Mouse (Mus musculus) neural tube, embryonic 11.5 days (tissue): ENCODE data around the gene Skap2. TPM values are rescaled to one million over a fixed set of nuclear protein-coding genes. Genes with fewer than 3 reads are reported as not detected.

ENCODE experiments used
- ATAC-seq: fragments of 200-750 bp; cut with Nextera tagmentation; 2 replicates; pipeline ENCODE4 v1.8.0; 2017; ENCODE audit warnings: moderate number of reproducible peaks, mild to moderate bottlenecking, moderate TSS enrichment, moderate library complexity; ENCODE audit not compliant: insufficient read depth, low FRiP score, low TSS enrichment
- DNase-seq: peaks from one replicate; pipeline ENCODE4 v3.0.0-alpha.2; 2015; ENCODE audit warnings: low spot score
- H3K27ac ChIP-seq: fragments of 300-500 bp; sonication (generic); 2 replicates; pipeline ENCODE4 v1.5.1; 2014; ENCODE audit warnings: low read depth, mild to moderate bottlenecking, low read length
- H3K27me3 ChIP-seq: fragments of 300-500 bp; sonication (generic); 2 replicates; pipeline ENCODE4 v1.6.1; 2014; ENCODE audit warnings: mild to moderate bottlenecking, low read length, mixed read lengths; ENCODE audit not compliant: control insufficient read depth, insufficient read depth
- H3K36me3 ChIP-seq: fragments of 300-500 bp; sonication (generic); 2 replicates; pipeline ENCODE4 v1.6.1; 2014; ENCODE audit warnings: mild to moderate bottlenecking, low read length, moderate library complexity, mixed read lengths; ENCODE audit not compliant: control insufficient read depth, insufficient read depth
- H3K4me1 ChIP-seq: fragments of 300-500 bp; sonication (generic); 2 replicates; pipeline ENCODE4 v1.6.1; 2014; ENCODE audit warnings: low read length, mixed read lengths; ENCODE audit not compliant: control insufficient read depth, insufficient read depth
- H3K4me2 ChIP-seq: fragments of 300-500 bp; sonication (generic); 2 replicates; pipeline ENCODE4 v1.6.1; 2014; ENCODE audit warnings: low read depth, mild to moderate bottlenecking, moderate library complexity
- H3K4me3 ChIP-seq: fragments of 300-500 bp; sonication (generic); 2 replicates; pipeline ENCODE4 v1.5.1; 2014; ENCODE audit warnings: low read depth, low read length
- H3K9ac ChIP-seq: fragments of 300-500 bp; sonication (generic); 2 replicates; pipeline ENCODE4 v1.6.1; 2014; ENCODE audit warnings: mild to moderate bottlenecking, low read length
- H3K9me3 ChIP-seq: fragments of 300-500 bp; sonication (generic); 2 replicates; pipeline ENCODE4 v1.6.1; 2016; ENCODE audit warnings: low read length; ENCODE audit not compliant: control insufficient read depth
- WGBS: fragments of 180-500 bp; shearing (Covaris S2); extraction: QIAGEN DNeasy Blood & Tissue Kit; methylation state at CpG from one replicate; pipeline ENCODE4 v1.1.7; 2014; 5-methylcytosine and 5-hydroxymethylcytosine counted together
- polyA plus RNA-seq: library from polyadenylated mRNA; unstranded; fragments of >200 nt; fragmentation: Nextera tagmentation; extraction: Ambion mirVana; gene quantifications from 2 replicates; pipeline ENCODE4 v1.2.1, GENCODE M21; 2014

Gene Skap2
- polyA plus RNA-seq, 1 experiment from 2014 or later: 71.8 TPM

DNA sequence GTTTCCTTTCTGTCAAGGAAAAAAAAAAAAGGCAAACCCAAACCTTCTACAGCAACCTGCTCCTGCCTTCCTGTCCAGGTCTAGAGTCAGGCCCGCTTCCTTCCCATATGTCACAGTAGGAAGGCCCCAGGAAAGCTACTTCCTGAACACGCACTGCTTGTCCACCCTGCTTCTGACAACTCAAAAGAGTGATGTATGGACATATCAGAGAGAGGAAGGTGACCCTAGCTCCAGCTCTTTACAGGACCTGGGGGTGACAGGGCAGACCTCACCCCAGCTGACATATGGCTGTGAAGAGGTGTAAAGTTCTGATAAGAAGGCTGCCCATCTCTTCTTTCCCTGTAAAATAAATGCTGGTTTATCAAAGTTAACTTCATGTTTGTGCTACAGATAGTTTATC is 133.8 kb downstream of the Skap2 start:
- no peaks in the 10 kb centered on the region for H3K27me3 ChIP-seq
- WGBS: 75% methylated on average over 2 of the region's 2 CpGs
- DNase-seq (no peak), ATAC-seq (no peak)
- H3K27ac ChIP-seq: no peak overlapping the region
- peaks cover 26% of the 10 kb centered on the region for H3K4me1 ChIP-seq
- no peaks in the 10 kb centered on the region for H3K36me3 ChIP-seq
- no peak overlapping the region for H3K4me3 ChIP-seq
- H3K9me3 ChIP-seq: no peaks in the 10 kb centered on the region
- H3K4me2 ChIP-seq: no peak overlapping the region
- no peak overlapping the region for H3K9ac ChIP-seq

DNA sequence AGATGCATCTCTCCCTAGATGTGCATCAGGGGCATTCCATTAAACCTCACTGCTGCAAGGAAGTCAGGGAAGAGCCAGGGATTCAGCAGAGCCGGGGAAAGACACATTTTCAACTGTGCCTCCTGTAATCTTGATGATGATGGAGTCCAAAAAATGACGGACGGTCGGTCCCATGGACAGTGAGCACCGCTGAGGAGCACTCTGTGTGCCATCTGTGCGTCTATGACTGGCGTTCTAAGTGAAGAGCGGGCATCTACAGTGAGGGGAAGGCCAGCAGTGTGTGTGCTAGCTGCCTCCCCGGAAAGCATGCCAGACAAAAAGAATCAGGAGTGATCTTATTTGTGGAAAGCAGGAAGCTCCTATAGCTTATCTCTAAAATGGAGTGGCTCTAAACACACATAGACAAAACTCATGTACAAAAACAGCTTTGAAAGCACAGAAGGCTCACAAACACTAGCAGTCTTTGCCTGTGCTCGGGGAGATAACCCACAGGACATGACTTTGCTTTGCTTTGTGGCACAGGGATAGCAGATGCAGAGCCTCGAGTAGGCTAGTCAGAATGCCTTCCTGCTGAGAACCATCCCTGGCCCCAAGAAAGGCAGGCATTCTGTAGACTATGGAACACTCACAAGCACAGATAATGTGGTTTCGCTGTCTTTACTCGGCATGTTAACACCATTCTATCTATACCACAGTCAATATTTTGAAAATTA is 135.4 kb downstream of the Skap2 start:
- no peak for DNase-seq
- no peaks in the 10 kb centered on the region for H3K27me3 ChIP-seq
- H3K4me1 ChIP-seq: peaks cover 26% of the 10 kb centered on the region
- no peaks in the 10 kb centered on the region for H3K9me3 ChIP-seq
- peak overlapping the region; percentile 23 for H3K27ac ChIP-seq
- H3K36me3 ChIP-seq: no peaks in the 10 kb centered on the region
- no peak for ATAC-seq
- no peak overlapping the region for H3K4me3 ChIP-seq
- H3K9ac ChIP-seq: peak overlapping the region; percentile 2; the same call in 1 of the 2 replicates
- H3K4me2 ChIP-seq: no peak overlapping the region
- 63% methylated on average over 13 of the region's 13 CpGs for WGBS

DNA sequence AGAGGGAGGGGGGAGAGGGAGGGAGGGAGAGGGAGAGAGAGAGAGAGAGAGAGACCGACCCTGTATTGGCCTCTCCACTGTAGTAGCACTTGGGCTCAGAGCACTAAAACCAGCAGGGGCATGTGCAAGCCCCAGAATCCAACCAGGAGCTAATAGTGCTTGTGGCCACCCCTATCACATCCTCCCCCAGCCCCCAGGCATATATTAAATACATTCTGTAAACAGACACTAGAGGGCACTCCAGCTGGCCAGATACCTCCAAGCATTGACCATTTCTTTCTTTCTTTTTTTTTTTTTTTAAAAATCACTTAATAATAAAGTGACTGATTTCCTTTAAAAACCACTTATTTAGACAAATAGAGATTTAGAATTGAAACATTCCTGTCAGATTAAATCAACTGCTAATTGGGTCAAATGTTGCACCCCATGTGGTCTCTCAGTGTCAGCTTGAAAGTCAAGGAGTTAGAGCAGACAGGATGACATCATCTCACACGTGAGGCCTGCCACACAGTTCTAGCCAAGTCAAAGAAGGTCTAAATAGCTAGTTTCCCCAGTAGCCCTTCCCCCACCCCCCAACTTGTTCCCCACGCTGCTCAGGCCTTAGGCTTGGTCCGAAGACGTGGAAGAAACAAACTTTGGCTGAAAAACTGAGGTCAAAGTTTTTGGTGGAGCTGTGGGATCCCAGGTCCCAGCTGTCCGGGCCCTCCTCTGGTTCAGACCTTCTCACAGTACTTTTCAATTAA is 136.3 kb downstream of the Skap2 start:
- Histone ChIP-seq H3K4me1 (peaks cover 25% of the 10 kb centered on the region), H3K27ac (no peak overlapping the region), H3K9ac (no peak overlapping the region), H3K27me3 (no peaks in the 10 kb centered on the region), H3K4me3 (no peak overlapping the region), H3K4me2 (no peak overlapping the region), H3K36me3 (no peaks in the 10 kb centered on the region), H3K9me3 (no peaks in the 10 kb centered on the region)
- DNase-seq (peak; percentile 79), ATAC-seq (peak; percentile 90)
- 17% methylated on average over 6 of the region's 6 CpGs for WGBS

DNA sequence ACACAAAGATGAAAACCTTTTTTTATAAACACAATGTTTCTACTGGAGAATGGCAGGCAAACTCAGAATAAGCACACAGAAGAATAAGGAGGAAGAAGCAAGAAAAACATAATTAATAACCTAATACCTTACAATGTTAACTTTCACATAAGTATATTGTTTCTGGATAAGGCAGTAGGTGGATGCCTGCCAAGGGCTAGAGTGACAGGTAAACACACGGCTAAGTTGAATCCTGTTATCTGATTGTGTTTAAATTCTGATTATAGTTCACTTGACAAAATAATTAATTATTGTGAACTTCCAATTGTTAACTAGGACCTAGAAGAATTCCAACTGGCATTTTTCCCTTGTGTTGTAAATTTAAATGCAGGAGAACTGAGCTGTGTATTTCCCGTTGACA is 138.3 kb downstream of the Skap2 start:
- Histone ChIP-seq H3K27ac (no peak overlapping the region), H3K36me3 (no peaks in the 10 kb centered on the region), H3K9ac (no peak overlapping the region), H3K27me3 (no peaks in the 10 kb centered on the region), H3K4me2 (no peak overlapping the region), H3K9me3 (no peaks in the 10 kb centered on the region), H3K4me3 (no peak overlapping the region), H3K4me1 (peaks cover 21% of the 10 kb centered on the region)
- ATAC-seq (no peak), DNase-seq (no peak)
- 59% methylated on average over 2 of the region's 2 CpGs for WGBS

DNA sequence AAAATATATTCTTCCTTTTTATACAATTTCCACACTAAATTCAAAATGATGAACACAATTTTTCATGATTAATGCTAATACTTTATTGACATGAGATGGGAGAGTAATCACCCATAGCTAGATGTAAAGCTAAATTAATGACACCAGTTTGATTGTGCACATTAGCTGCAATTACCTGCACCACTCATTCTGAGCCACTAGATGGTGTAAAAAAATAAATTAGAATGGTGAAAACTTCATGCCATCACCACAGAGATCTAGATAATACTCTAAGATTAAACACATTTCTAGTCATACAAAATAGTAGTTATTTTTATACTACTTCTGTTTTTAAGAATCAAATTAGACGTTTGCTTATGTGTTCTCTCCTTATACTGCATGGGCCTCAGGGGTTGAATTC is 141.2 kb downstream of the Skap2 start:
- peaks cover 6% of the 10 kb centered on the region for H3K4me1 ChIP-seq

DNA sequence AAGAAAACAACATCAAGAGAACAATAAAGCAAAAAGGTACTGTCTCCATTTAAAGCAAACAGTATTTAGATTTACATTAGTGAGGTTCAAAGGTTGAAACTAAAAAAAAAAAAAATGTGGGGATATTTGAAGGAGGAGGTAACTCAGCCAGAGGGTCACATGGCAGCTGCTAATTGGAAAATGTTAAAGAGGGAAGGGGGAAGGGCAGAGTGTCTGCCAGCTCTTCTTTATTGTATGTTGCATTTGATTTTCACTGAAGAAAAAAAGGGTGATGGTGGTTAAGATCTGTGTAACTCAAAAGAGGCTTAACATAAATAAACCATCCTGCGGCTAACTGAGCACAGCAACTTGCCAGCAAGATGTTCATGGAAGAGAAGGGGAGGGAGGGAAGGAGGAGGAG is 142.1 kb downstream of the Skap2 start:
- no peak overlapping the region for H3K27ac ChIP-seq
- H3K36me3 ChIP-seq: no peaks in the 10 kb centered on the region
- no peak overlapping the region for H3K4me2 ChIP-seq
- WGBS: 44% methylated on average over 1 of the region's 1 CpGs
- no peaks in the 10 kb centered on the region for H3K9me3 ChIP-seq
- DNase-seq (no peak), ATAC-seq (no peak)
- peaks cover 4% of the 10 kb centered on the region for H3K4me1 ChIP-seq
- H3K9ac ChIP-seq: no peak overlapping the region
- no peaks in the 10 kb centered on the region for H3K27me3 ChIP-seq
- H3K4me3 ChIP-seq: no peak overlapping the region

More for the DNA sequence above, 141.2 kb downstream of the Skap2 start:
- Histone ChIP-seq H3K4me2 (no peak overlapping the region), H3K4me3 (no peak overlapping the region), H3K27ac (no peak overlapping the region), H3K9me3 (no peaks in the 10 kb centered on the region), H3K36me3 (no peaks in the 10 kb centered on the region), H3K9ac (no peak overlapping the region), H3K27me3 (no peaks in the 10 kb centered on the region)
- DNase-seq (no peak), ATAC-seq (no peak)
- WGBS: 20% methylated on average over 1 of the region's 1 CpGs

DNA sequence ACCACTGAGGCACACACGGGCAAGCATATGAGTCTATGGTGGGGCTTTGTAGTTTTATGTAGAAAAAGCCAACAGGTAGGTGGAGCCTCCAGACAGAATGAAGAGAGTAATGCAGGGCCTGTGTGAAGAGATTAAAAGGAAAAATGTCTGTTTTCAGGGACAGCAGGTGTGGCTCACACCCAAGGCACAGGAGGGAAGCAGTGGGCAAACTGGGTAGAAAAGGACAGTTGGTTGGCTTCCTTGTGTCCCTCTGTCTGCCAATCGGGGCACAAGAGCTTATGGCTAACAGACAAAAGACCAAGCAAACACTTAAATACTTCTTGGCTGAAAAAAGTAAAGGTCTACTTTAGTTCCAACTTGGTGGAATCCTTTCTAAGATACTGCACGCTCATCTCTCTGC is 145.8 kb downstream of the Skap2 start:
- no peak overlapping the region for H3K4me2 ChIP-seq
- H3K9me3 ChIP-seq: no peaks in the 10 kb centered on the region
- ATAC-seq: no peak
- no peaks in the 10 kb centered on the region for H3K36me3 ChIP-seq
- WGBS: 88% methylated on average over 3 of the region's 3 CpGs
- H3K9ac ChIP-seq: no peak overlapping the region
- no peaks in the 10 kb centered on the region; the same call in 1 of the 2 replicates for H3K4me1 ChIP-seq
- no peaks in the 10 kb centered on the region for H3K27me3 ChIP-seq
- DNase-seq: no peak
- no peak overlapping the region for H3K4me3 ChIP-seq
- no peak overlapping the region for H3K27ac ChIP-seq

DNA sequence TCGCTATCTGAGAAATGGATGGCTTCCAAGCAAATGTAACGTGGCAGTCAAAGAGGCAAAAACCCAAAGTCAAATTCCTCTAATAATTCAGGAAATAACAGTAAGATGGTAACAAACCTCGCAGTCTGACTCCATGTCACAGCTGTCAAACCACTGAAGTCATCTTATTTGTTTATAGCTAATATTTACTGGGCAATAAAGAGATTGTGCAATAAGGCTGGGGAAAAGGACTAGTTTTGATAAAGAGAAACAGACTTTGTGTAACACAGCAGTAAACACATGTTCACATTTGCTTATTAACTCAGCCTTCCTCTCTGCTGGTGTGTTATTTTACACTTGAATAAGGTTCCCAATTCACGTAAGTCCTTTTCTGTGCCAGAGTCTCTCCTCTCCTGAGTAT is 148.8 kb downstream of the Skap2 start:
- Histone ChIP-seq H3K4me2 (no peak overlapping the region), H3K36me3 (no peaks in the 10 kb centered on the region), H3K27ac (no peak overlapping the region), H3K9me3 (no peaks in the 10 kb centered on the region), H3K4me3 (no peak overlapping the region), H3K27me3 (no peaks in the 10 kb centered on the region), H3K4me1 (no peaks in the 10 kb centered on the region; the same call in 1 of the 2 replicates), H3K9ac (no peak overlapping the region)
- ATAC-seq (no peak), DNase-seq (no peak)
- 85% methylated on average over 4 of the region's 4 CpGs for WGBS

DNA sequence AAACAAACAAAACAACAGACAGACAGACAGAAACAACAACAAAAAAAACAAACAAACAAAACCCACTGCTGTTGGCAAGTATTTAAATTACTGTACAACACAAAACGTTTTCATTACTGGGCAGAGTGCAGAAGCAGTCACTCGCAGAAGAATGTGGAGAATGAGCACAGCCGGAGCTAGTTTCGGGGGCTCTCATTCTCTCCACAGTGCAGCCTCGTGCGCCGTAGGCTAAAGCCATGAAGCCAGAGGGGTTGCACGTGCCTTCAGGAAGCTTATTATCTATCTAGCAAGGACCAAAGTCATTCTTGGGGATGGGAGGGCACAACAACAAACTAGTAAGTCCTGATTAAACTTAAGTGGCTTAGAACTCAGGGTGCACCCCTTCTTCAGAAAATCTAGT is 152.0 kb downstream of the Skap2 start:
- Histone ChIP-seq H3K4me2 (no peak overlapping the region), H3K27me3 (no peaks in the 10 kb centered on the region), H3K27ac (no peak overlapping the region), H3K9ac (no peak overlapping the region), H3K36me3 (no peaks in the 10 kb centered on the region), H3K4me1 (no peaks in the 10 kb centered on the region; the same call in 1 of the 2 replicates), H3K9me3 (no peaks in the 10 kb centered on the region), H3K4me3 (no peak overlapping the region)
- DNase-seq (no peak), ATAC-seq (no peak)
- 28% methylated on average over 8 of the region's 8 CpGs for WGBS
